Mouse (Mus musculus) splenic B cell, adult 2 months (primary cell): ENCODE measurements around the gene Gm6583.
A peak's percentile ranks its signal among the peaks of the same experiment; 100 is the strongest.

Experiments
- DNase-seq: peaks from one replicate; pipeline ENCODE4 v3.0.0-alpha.2; 2011; ENCODE audit warnings: low read depth, low spot score
- H3K27me3 ChIP-seq: 2 replicates; pipeline ENCODE4 v1.6.1; 2012; ENCODE audit warnings: mild to moderate bottlenecking, low read length, moderate library complexity, mixed read lengths; ENCODE audit not compliant: control insufficient read depth, poor library complexity, insufficient read depth, severe bottlenecking
- H3K36me3 ChIP-seq: 2 replicates; pipeline ENCODE4 v1.6.1; 2012; ENCODE audit warnings: mild to moderate bottlenecking, low read length, moderate library complexity, mixed read lengths; ENCODE audit not compliant: control insufficient read depth, poor library complexity, insufficient read depth, severe bottlenecking

The Gm6583 gene

GRCm38 (mm10) chr5:112355910-112356309, at the start of gene Gm6583:
TSS of gene Gm6583 (minus strand) at chr5:112356033.
- DNase-seq, result no peak
- Histone ChIP-seq H3K36me3 (peaks cover 11% of the 10 kb centered on the region; the same call in 1 of the 2 replicates), H3K27me3 (no peaks in the 10 kb centered on the region)

GRCm38 (mm10) chr5:112402437-112402836, 46.6 kb upstream of the Gm6583 start:
- Histone ChIP-seq H3K36me3 (no peaks in the 10 kb centered on the region), H3K27me3 (no peaks in the 10 kb centered on the region)
- no peak for DNase-seq

GRCm38 (mm10) chr5:112399284-112399683, 43.5 kb upstream of the Gm6583 start:
- Histone ChIP-seq H3K36me3 (no peaks in the 10 kb centered on the region), H3K27me3 (no peaks in the 10 kb centered on the region)
- no peak for DNase-seq

GRCm38 (mm10) chr5:112396066-112396465, 40.2 kb upstream of the Gm6583 start:
- DNase-seq, result no peak

GRCm38 (mm10) chr5:112394779-112395443, 39.1 kb upstream of the Gm6583 start, which contains the start of gene Asphd2:
TSS of gene Asphd2 (minus strand) at chr5:112394866.
- Histone ChIP-seq H3K36me3 (no peaks in the 10 kb centered on the region), H3K27me3 (no peaks in the 10 kb centered on the region)
- no peak for DNase-seq

More at GRCm38 (mm10) chr5:112396066-112396465, 40.2 kb upstream of the Gm6583 start:
- no peaks in the 10 kb centered on the region for H3K36me3 ChIP-seq
- no peaks in the 10 kb centered on the region for H3K27me3 ChIP-seq

- Histone ChIP-seq H3K27me3 (no peaks in the 10 kb centered on the region), H3K36me3 (no peaks in the 10 kb centered on the region)
- DNase-seq, result no peak
These were observed 38.6 kb upstream of the Gm6583 start for GRCm38 (mm10) chr5:112394415-112394763.

- no peak for DNase-seq
- no peaks in the 10 kb centered on the region for H3K36me3 ChIP-seq
- no peaks in the 10 kb centered on the region for H3K27me3 ChIP-seq
These were observed 38.0 kb upstream of the Gm6583 start for GRCm38 (mm10) chr5:112393741-112394414.

- Histone ChIP-seq H3K36me3 (no peaks in the 10 kb centered on the region), H3K27me3 (no peaks in the 10 kb centered on the region)
- no peak for DNase-seq
These were observed 36.0 kb upstream of the Gm6583 start for GRCm38 (mm10) chr5:112391676-112392323.

- no peak for DNase-seq
- H3K27me3 ChIP-seq, result no peaks in the 10 kb centered on the region
- H3K36me3 ChIP-seq, result no peaks in the 10 kb centered on the region
These were observed 35.2 kb upstream of the Gm6583 start for GRCm38 (mm10) chr5:112391002-112391401.

GRCm38 (mm10) chr5:112389352-112389751, 33.5 kb upstream of the Gm6583 start:
- no peaks in the 10 kb centered on the region for H3K27me3 ChIP-seq
- DNase-seq, result no peak
- no peaks in the 10 kb centered on the region for H3K36me3 ChIP-seq

- H3K27me3 ChIP-seq, result no peaks in the 10 kb centered on the region
- peak; percentile 15 for DNase-seq
- no peaks in the 10 kb centered on the region for H3K36me3 ChIP-seq
These were observed 30.1 kb upstream of the Gm6583 start for GRCm38 (mm10) chr5:112385973-112386372.

GRCm38 (mm10) chr5:112384805-112385472, 29.1 kb upstream of the Gm6583 start:
- DNase-seq, result peak; percentile 60

GRCm38 (mm10) chr5:112382641-112383330, 27.0 kb upstream of the Gm6583 start:
- H3K27me3 ChIP-seq, result no peaks in the 10 kb centered on the region
- no peaks in the 10 kb centered on the region; the same call in 1 of the 2 replicates for H3K36me3 ChIP-seq
- DNase-seq, result no peak

More at GRCm38 (mm10) chr5:112384805-112385472, 29.1 kb upstream of the Gm6583 start:
- no peaks in the 10 kb centered on the region for H3K36me3 ChIP-seq
- H3K27me3 ChIP-seq, result no peaks in the 10 kb centered on the region

- no peak for DNase-seq
- no peaks in the 10 kb centered on the region for H3K27me3 ChIP-seq
- no peaks in the 10 kb centered on the region; the same call in 1 of the 2 replicates for H3K36me3 ChIP-seq
These were observed 26.2 kb upstream of the Gm6583 start for GRCm38 (mm10) chr5:112382042-112382441.
